Comparison of ENCODE assay signal across 20 mouse cellular contexts in genomic region chr3:21726747-21727505, GRCm38 (mm10).
DNase-seq lines count a peak whose midpoint lies in the region; ATAC-seq lines count a peak whose summit lies in the region.
"Had no signal": no experiment of that assay in that cellular context is flagged by ENCODE, and none has a peak within 500 bp of the region (broad histone marks: within the 10 kb centered on the region; RNA-seq: fewer than 3 reads in every experiment).

No protein-coding gene starts in this region.

- intact Hi-C loops in gastrocnemius, postnatal 14 days (cut with DNase I; ENCODE audit: low total_unique reads): no loop called here

- H3K27ac ChIP-seq in hindbrain, embryonic 15.5 days (replicated peaks): no peak overlapping the region
- no peak overlapping the region for H3K27ac ChIP-seq in hindbrain, embryonic 12.5 days
- H3K27ac ChIP-seq: forebrain, embryonic 12.5 days; heart, embryonic 13.5 days; layer of hippocampus, adult 2 months; left cerebral cortex, adult 2 months; limb, embryonic 13.5 days; liver, embryonic 15.5 days had no signal

- DNase-seq in brain, adult 2 months (ENCODE audit: low read depth, low spot score): peak; percentile 92
- peak; percentile 83 to 85 for DNase-seq in cerebellum, adult 18-20 months
- DNase-seq in cerebellum, postnatal 36 days: peak; percentile 80 to 85
- DNase-seq in spleen, postnatal 36 days (ENCODE audit: low spot score in 2 of 2): no peak
- no peak for DNase-seq in gastrocnemius, postnatal 14 days
- DNase-seq: adrenal gland, postnatal 14 days; B cell, adult 2 months; embryo, embryonic 11 days; heart, postnatal 4 days; kidney, postnatal 10 days; lung, postnatal 14 days had no signal

- H3K9me3 ChIP-seq in hindbrain, embryonic 15.5 days: no peaks in the 10 kb centered on the region
- H3K9me3 ChIP-seq in hindbrain, embryonic 12.5 days (replicated peaks): no peaks in the 10 kb centered on the region
- H3K9me3 ChIP-seq: forebrain, embryonic 12.5 days; heart, embryonic 13.5 days; limb, embryonic 13.5 days; liver, embryonic 15.5 days had no signal

- H3K4me1 ChIP-seq in hindbrain, embryonic 15.5 days (replicated peaks): no peaks in the 10 kb centered on the region
- peaks cover 3% of the 10 kb centered on the region; the same call in 1 of the 2 replicates for H3K4me1 ChIP-seq in hindbrain, embryonic 12.5 days
- H3K4me1 ChIP-seq: heart, embryonic 13.5 days; limb, embryonic 13.5 days; liver, embryonic 15.5 days had no signal

- H3K36me3 ChIP-seq in hindbrain, embryonic 15.5 days: no peaks in the 10 kb centered on the region
- H3K36me3 ChIP-seq in hindbrain, embryonic 12.5 days: no peaks in the 10 kb centered on the region
- H3K36me3 ChIP-seq: forebrain, embryonic 12.5 days; heart, embryonic 13.5 days; limb, embryonic 13.5 days; liver, embryonic 15.5 days had no signal

- H3K9ac ChIP-seq in hindbrain, embryonic 15.5 days: no peak overlapping the region
- H3K9ac ChIP-seq in hindbrain, embryonic 12.5 days: no peak overlapping the region
- H3K9ac ChIP-seq: forebrain, embryonic 12.5 days; heart, embryonic 13.5 days; limb, embryonic 13.5 days; liver, embryonic 15.5 days had no signal

- WGBS in hindbrain, embryonic 15.5 days: 55% methylated on average over 4 of the region's 4 CpGs
- WGBS in hindbrain, embryonic 12.5 days: 51% methylated on average over 4 of the region's 4 CpGs

- H3K27me3 ChIP-seq in hindbrain, embryonic 15.5 days: no peaks in the 10 kb centered on the region
- no peaks in the 10 kb centered on the region for H3K27me3 ChIP-seq in hindbrain, embryonic 12.5 days
- H3K27me3 ChIP-seq: forebrain, embryonic 12.5 days; heart, embryonic 13.5 days; limb, embryonic 13.5 days; liver, embryonic 15.5 days had no signal

- no peak overlapping the region for H3K4me2 ChIP-seq in hindbrain, embryonic 15.5 days
- H3K4me2 ChIP-seq in hindbrain, embryonic 12.5 days (replicated peaks): no peak overlapping the region
- H3K4me2 ChIP-seq: forebrain, embryonic 12.5 days; heart, embryonic 13.5 days; limb, embryonic 13.5 days; liver, embryonic 15.5 days had no signal

- H3K4me3 ChIP-seq in hindbrain, embryonic 15.5 days: no peak overlapping the region
- H3K4me3 ChIP-seq in hindbrain, embryonic 12.5 days: no peak overlapping the region
- H3K4me3 ChIP-seq: forebrain, embryonic 12.5 days; heart, embryonic 13.5 days; layer of hippocampus, adult 2 months; left cerebral cortex, adult 2 months; limb, embryonic 13.5 days; liver, embryonic 15.5 days had no signal

- peak; percentile 72 for ATAC-seq in hindbrain, embryonic 15.5 days (ENCODE audit: low FRiP score, low read depth)
- no peak for ATAC-seq in hindbrain, embryonic 12.5 days (ENCODE audit: low FRiP score)
- ATAC-seq: intestine, postnatal 0 days had no signal

Comparison
In these comparisons a context has a peak if more than half of its experiments do, and no peak if none do; other contexts are left out.
1. DNase-seq: peak in brain, adult 2 months (single experiment), cerebellum, adult 18-20 months (2 of 2) and cerebellum, postnatal 36 days (2 of 2); none in spleen, postnatal 36 days (0 of 2) and gastrocnemius, postnatal 14 days (single experiment).